Mouse (Mus musculus) bone marrow macrophage, adult 2 months (primary cell): ENCODE measurements at regions not wholly inside any gene's neighbourhood (a gene's known extent, or its start where the extent isn't known, plus 50 kb on each side); places are given as distances from the start of the nearest gene placed in this dataset.
A peak's percentile ranks its signal among the peaks of the same experiment; 100 is the strongest.
"Not testable (repeated sequence)": the region's sequence is repeated elsewhere in the genome, so short reads cannot be mapped to it uniquely, and the experiment has no call there.

ENCODE experiments used
- H3K27ac ChIP-seq: 2 replicates; pipeline ENCODE4 v1.5.1; 2012; ENCODE audit warnings: low read depth, low read length; ENCODE audit not compliant: insufficient read depth
- H3K4me1 ChIP-seq: 2 replicates; pipeline ENCODE4 v1.6.1; 2012; ENCODE audit warnings: low read length; ENCODE audit not compliant: control insufficient read depth, insufficient read depth
- H3K4me3 ChIP-seq: 2 replicates; pipeline ENCODE4 v1.5.1; 2012; ENCODE audit warnings: mild to moderate bottlenecking, low read length, moderate library complexity; ENCODE audit not compliant: insufficient read depth

DNA sequence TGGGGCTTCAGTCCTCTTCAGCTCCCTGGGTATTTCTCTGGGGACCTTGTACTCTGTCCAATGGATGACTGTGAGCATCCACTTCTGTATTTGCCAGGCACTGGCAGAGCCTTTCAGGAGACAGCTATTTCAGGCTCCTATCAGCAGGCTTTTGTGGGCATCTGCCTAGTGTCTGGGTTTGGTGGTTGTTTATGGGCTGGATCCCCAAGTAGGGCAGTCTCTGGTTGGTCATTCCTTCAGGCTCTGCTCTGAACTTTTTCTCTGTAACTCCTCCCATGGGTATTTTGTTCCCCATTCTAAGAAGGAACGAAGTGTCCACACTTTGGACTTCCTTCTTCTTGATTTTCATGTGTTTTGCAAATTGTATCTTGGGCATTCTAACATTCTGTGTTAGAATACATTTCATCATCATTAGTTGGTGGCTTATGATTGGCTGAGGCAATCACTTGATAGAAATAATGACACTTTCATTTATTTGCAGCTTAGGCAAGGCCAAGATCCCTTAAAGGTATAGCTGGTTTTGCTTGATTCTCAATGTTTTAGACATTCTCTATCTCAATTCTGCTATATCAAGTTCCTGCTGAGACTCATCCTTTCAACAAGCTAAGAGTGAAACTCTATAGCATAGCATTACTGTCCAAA, 96.7 kb downstream of the Gcnt1 start:
- H3K4me3 ChIP-seq = not testable (repeated sequence)
- Histone ChIP-seq H3K4me1 (peaks cover 45% of the 10 kb centered on the region), H3K27ac (peak overlapping the region; percentile 76)
